Mouse (Mus musculus) intestine, embryonic 14.5 days (tissue): ENCODE data around the gene Ddost. TPM values are rescaled to one million over a fixed set of nuclear protein-coding genes. Genes with fewer than 3 reads are reported as not detected.

Source experiments
- ATAC-seq: fragments of 200-750 bp; cut with Nextera tagmentation; replicated peaks from 2 replicates; pipeline ENCODE4 v1.8.0; 2017; ENCODE audit warnings: low read depth, moderate number of reproducible peaks, moderate TSS enrichment, moderate library complexity; ENCODE audit not compliant: low FRiP score, low TSS enrichment
- DNase-seq: peaks from one replicate; pipeline ENCODE4 v3.0.0-alpha.2; 2018; ENCODE audit warnings: low spot score
- H3K27ac ChIP-seq: fragments of 300-500 bp; sonication (generic); 2 replicates; pipeline ENCODE4 v1.5.1; 2014; ENCODE audit warnings: low read depth, mild to moderate bottlenecking, control low read depth
- H3K27me3 ChIP-seq: fragments of 300-500 bp; sonication (generic); replicated peaks from 2 replicates; pipeline ENCODE4 v1.6.1; 2014; ENCODE audit warnings: low read length, control low read depth; ENCODE audit not compliant: control insufficient read depth, insufficient read depth
- H3K36me3 ChIP-seq: fragments of 300-500 bp; sonication (generic); 2 replicates; pipeline ENCODE4 v1.6.1; 2014; ENCODE audit warnings: low read length, control low read depth; ENCODE audit not compliant: control insufficient read depth, insufficient read depth
- H3K4me1 ChIP-seq: fragments of 300-500 bp; sonication (generic); replicated peaks from 2 replicates; pipeline ENCODE4 v1.6.1; 2014; ENCODE audit warnings: low read length, control low read depth, mixed read lengths; ENCODE audit not compliant: control insufficient read depth, insufficient read depth
- H3K4me2 ChIP-seq: fragments of 300-500 bp; sonication (generic); 2 replicates; pipeline ENCODE4 v1.6.1; 2014; ENCODE audit warnings: low read length
- H3K4me3 ChIP-seq: fragments of 300-500 bp; sonication (generic); 2 replicates; pipeline ENCODE4 v1.5.1; 2014; ENCODE audit warnings: low read depth, low read length, control low read depth, mixed read lengths
- H3K9ac ChIP-seq: fragments of 300-500 bp; sonication (generic); 2 replicates; pipeline ENCODE4 v1.6.1; 2014; ENCODE audit warnings: mild to moderate bottlenecking, low read length
- H3K9me3 ChIP-seq: fragments of 300-500 bp; sonication (generic); 2 replicates; pipeline ENCODE4 v1.6.1; 2016; ENCODE audit warnings: low read length, control low read depth; ENCODE audit not compliant: control insufficient read depth
- WGBS: fragments of 180-500 bp; shearing (Covaris S2); extraction: QIAGEN DNeasy Blood & Tissue Kit; methylation state at CpG from one replicate; pipeline ENCODE4 v1.1.7; 2014; 5-methylcytosine and 5-hydroxymethylcytosine counted together
- polyA plus RNA-seq: library from polyadenylated mRNA; unstranded; fragments of >200 nt; fragmentation: Nextera tagmentation; extraction: Ambion mirVana; gene quantifications from 2 replicates; pipeline ENCODE4 v1.2.1, GENCODE M21; 2014

Gene Ddost
- polyA plus RNA-seq, 1 experiment from 2014 or later: 351 TPM

DNA sequence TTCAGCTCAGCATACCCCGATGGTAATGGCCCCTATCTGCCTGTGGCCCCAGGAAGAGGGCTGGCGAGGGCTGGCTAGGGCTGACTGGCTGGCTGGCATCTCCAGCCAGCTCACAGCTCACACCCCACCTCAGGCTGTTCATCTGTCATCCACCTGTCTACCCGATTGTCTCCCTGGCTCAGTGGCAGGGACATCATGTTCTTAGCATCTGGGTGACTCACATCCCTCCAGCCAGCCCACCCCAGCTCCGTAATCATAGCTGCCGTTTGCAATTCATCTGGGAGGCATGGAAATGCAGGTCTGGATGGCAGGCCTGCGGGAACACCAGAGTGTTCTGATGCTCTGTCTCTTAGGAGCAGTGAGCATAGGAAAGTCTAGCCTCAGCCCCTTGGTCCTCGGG, 26.2 kb upstream of the Ddost start:
- no peaks in the 10 kb centered on the region for H3K4me1 ChIP-seq
- no peaks in the 10 kb centered on the region for H3K27me3 ChIP-seq
- no peak overlapping the region for H3K9ac ChIP-seq
- no peak overlapping the region for H3K27ac ChIP-seq
- ATAC-seq: no peak
- no peak overlapping the region for H3K4me2 ChIP-seq
- H3K36me3 ChIP-seq: no peaks in the 10 kb centered on the region
- WGBS: 70% methylated on average over 7 of the region's 7 CpGs
- no peaks in the 10 kb centered on the region for H3K9me3 ChIP-seq
- no peak for DNase-seq
- H3K4me3 ChIP-seq: no peak overlapping the region

DNA sequence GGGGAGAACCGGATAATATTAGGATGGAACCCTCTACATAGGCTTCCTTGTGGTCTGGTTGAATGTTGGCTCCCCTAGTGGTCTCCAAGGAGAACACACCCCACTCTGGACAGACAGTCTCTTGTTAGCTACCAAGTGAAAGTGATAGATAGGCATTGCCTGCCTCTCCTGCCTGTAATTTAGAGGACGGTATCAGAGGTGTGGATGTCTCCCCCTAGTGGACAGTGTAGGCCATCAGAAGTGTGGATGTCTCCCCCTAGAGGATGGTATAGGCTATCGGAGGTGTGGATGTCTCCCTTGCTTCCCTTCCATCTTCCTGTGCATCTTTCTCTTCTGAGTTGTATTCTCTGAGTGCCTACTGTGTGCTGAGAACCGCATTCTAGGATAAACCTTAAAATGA, 21.7 kb upstream of the Ddost start:
- Histone ChIP-seq H3K27me3 (no peaks in the 10 kb centered on the region), H3K9me3 (no peaks in the 10 kb centered on the region), H3K4me2 (no peak overlapping the region), H3K4me1 (no peaks in the 10 kb centered on the region), H3K36me3 (no peaks in the 10 kb centered on the region), H3K9ac (no peak overlapping the region), H3K27ac (no peak overlapping the region), H3K4me3 (no peak overlapping the region)
- WGBS: 29% methylated on average over 4 of the region's 4 CpGs
- DNase-seq (no peak), ATAC-seq (peak; percentile 40; the same call in 1 of the 2 replicates)

DNA sequence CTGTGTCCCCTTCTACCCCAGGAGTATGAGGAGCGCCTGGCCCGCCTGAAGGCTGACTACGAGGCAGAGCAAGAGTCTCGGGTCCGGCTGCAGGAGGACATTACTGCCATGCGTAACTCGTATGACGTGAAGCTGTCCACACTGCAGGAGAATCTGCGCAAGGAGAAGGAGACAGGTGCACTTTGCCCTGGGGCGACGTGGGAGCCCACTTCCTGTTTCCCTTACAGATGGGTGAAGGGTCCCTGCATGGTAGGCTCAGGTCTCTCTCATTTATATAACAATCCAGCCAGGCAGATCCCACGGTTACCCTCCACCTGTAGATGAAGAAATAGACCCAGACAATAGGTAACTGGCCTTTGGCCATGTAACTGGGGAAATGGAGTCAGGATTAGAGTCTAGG, 18.1 kb upstream of the Ddost start:
- no peak overlapping the region for H3K9ac ChIP-seq
- no peaks in the 10 kb centered on the region for H3K27me3 ChIP-seq
- H3K36me3 ChIP-seq: no peaks in the 10 kb centered on the region
- no peak overlapping the region for H3K4me2 ChIP-seq
- no peak overlapping the region for H3K4me3 ChIP-seq
- no peak for ATAC-seq
- WGBS: 85% methylated on average over 12 of the region's 12 CpGs
- H3K27ac ChIP-seq: no peak overlapping the region
- DNase-seq: no peak
- no peaks in the 10 kb centered on the region for H3K4me1 ChIP-seq
- H3K9me3 ChIP-seq: no peaks in the 10 kb centered on the region

- ATAC-seq: no peak
- DNase-seq: no peak
- Histone ChIP-seq H3K4me2 (no peak overlapping the region), H3K4me1 (no peaks in the 10 kb centered on the region), H3K9ac (no peak overlapping the region), H3K4me3 (no peak overlapping the region), H3K27me3 (no peaks in the 10 kb centered on the region), H3K9me3 (no peaks in the 10 kb centered on the region), H3K36me3 (no peaks in the 10 kb centered on the region), H3K27ac (no peak overlapping the region)
- 88% methylated on average over 7 of the region's 7 CpGs for WGBS
These were observed 15.8 kb upstream of the Ddost start for GRCm38 (mm10) chr4:138288691-138289090.

- WGBS: 82% methylated on average over 13 of the region's 13 CpGs
- DNase-seq (no peak), ATAC-seq (no peak)
- H3K9me3 ChIP-seq: no peaks in the 10 kb centered on the region
- H3K27ac ChIP-seq: no peak overlapping the region
- H3K36me3 ChIP-seq: no peaks in the 10 kb centered on the region
- no peaks in the 10 kb centered on the region for H3K4me1 ChIP-seq
- H3K9ac ChIP-seq: no peak overlapping the region
- no peak overlapping the region for H3K4me2 ChIP-seq
- no peaks in the 10 kb centered on the region for H3K27me3 ChIP-seq
- no peak overlapping the region for H3K4me3 ChIP-seq
These were observed 12.5 kb upstream of the Ddost start for GRCm38 (mm10) chr4:138292028-138292427.

DNA sequence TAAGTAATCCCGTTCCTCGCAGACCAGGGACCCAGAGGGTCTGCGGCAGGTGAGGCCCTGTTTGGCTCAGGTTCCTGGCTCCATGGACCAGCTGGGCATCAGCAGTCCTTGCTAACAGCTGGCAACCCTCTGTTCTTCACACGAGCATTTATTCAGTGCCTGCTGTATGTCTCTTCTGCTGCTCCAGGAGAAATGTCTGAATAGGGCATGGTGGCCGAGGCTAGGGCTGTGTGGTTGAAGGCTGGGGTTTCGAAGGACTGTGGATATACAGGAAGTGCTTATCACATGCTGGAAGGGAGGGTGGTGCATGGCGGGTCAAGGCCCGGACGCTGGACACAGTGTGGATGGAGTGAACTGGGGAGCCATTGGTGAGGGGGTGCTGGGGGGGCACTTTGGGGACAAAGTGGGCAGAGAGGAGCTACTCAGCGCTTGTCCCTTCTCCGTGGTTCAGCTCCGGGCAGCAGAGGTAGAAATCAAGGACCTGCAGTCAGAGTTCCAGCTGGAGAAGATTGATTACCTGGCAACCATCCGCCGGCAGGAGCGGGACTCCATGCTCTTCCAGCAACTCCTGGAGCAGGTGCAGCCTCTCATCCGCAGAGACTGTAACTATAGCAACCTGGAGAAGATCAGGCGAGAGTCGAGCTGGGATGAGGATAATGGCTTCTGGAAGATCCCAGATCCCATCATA, 11.1 kb upstream of the Ddost start:
- no peak; the same call in 1 of the 2 replicates for ATAC-seq
- Histone ChIP-seq H3K9ac (no peak overlapping the region), H3K4me2 (no peak overlapping the region), H3K27me3 (no peaks in the 10 kb centered on the region), H3K4me1 (no peaks in the 10 kb centered on the region), H3K27ac (no peak overlapping the region), H3K36me3 (no peaks in the 10 kb centered on the region), H3K9me3 (no peaks in the 10 kb centered on the region), H3K4me3 (no peak overlapping the region)
- WGBS: 66% methylated on average over 18 of the region's 18 CpGs
- DNase-seq: no peak

- H3K36me3 ChIP-seq: no peaks in the 10 kb centered on the region
- H3K4me1 ChIP-seq: no peaks in the 10 kb centered on the region
- no peaks in the 10 kb centered on the region for H3K9me3 ChIP-seq
- no peaks in the 10 kb centered on the region for H3K27me3 ChIP-seq
- no peak overlapping the region for H3K4me3 ChIP-seq
- ATAC-seq (no peak), DNase-seq (no peak)
- no peak overlapping the region for H3K4me2 ChIP-seq
- WGBS: 75% methylated on average over 13 of the region's 14 CpGs
- no peak overlapping the region for H3K27ac ChIP-seq
- no peak overlapping the region for H3K9ac ChIP-seq
These were observed 10.5 kb upstream of the Ddost start for GRCm38 (mm10) chr4:138293949-138294550.

DNA sequence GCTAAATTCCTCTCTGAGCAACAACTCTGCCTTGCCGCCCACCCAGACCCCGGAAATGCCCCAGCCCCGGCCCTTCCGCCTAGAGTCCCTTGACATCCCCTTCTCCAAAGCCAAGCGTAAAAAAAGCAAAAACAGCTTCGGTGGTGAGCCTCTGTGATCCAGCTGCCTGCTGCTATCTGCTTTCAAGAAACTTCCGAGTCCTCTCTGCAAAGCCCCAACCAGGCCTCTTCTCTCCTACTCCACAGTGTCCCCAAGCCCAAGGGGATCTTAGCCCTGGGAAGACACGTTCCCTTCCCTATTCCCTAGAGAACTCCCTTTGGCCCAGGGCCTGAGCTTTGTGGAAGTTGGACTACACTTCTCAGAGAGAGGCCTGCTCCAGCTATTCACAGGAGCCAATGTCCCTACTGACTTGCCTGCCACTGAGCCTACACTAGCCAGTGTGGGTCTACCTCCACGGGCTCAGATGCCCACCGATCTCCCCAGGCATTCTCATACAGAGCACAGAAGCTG, 3.2 kb upstream of the Ddost start:
- ATAC-seq (no peak), DNase-seq (no peak)
- Histone ChIP-seq H3K27me3 (no peaks in the 10 kb centered on the region), H3K4me1 (peaks cover 14% of the 10 kb centered on the region), H3K4me2 (no peak overlapping the region), H3K9ac (no peak overlapping the region), H3K27ac (no peak overlapping the region), H3K4me3 (no peak overlapping the region), H3K9me3 (no peaks in the 10 kb centered on the region), H3K36me3 (no peaks in the 10 kb centered on the region)
- 86% methylated on average over 10 of the region's 10 CpGs for WGBS

DNA sequence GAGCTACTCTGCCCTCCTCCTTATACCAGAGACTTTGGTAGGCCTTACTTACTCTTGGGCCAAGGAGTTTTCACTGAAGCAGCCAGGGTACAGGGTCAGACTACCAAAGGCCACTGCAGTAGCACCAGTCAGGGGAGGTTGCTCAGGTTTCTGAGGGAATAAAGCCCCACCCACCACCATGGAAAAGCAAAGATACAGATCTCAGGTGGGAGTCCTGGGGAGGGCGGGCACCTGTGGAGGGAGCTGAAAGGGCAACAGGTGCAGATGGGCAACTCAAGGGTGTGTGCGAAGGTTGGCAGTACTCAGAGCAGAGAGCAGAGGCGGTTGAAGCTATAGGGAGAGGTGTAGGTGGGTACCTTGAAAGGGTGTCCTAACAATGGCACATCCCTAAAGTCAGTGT, 1.5 kb upstream of the Ddost start:
- H3K27me3 ChIP-seq: no peaks in the 10 kb centered on the region
- ATAC-seq (no peak), DNase-seq (no peak)
- H3K4me3 ChIP-seq: no peak overlapping the region
- no peaks in the 10 kb centered on the region for H3K9me3 ChIP-seq
- peaks cover 14% of the 10 kb centered on the region for H3K4me1 ChIP-seq
- WGBS: 95% methylated on average over 3 of the region's 3 CpGs
- peaks cover 11% of the 10 kb centered on the region for H3K36me3 ChIP-seq
- H3K9ac ChIP-seq: 0 out of 2 replicates have a peak overlapping the region, but pooled peaks have one; percentile 10
- H3K4me2 ChIP-seq: no peak overlapping the region
- H3K27ac ChIP-seq: no peak overlapping the region
